Mouse (Mus musculus) macrophage (primary cell): ENCODE data around the gene Sytl3. TPM values are rescaled to one million over a fixed set of nuclear protein-coding genes. Genes with fewer than 3 reads are reported as not detected.
"Not testable (repeated sequence)": the region's sequence is repeated elsewhere in the genome, so short reads cannot be mapped to it uniquely, and the experiment has no call there.

ENCODE experiments used
- H3K27ac ChIP-seq: fragments of 350-480 bp; formaldehyde crosslinking; 2 replicates; pipeline ENCODE4 v1.9.0; 2021
- H3K36me3 ChIP-seq: fragments of 350-480 bp; formaldehyde crosslinking; 2 replicates; pipeline ENCODE4 v1.9.0; 2021; ENCODE audit errors: inconsistent target
- H3K4me3 ChIP-seq: fragments of 350-480 bp; formaldehyde crosslinking; 2 replicates; pipeline ENCODE4 v1.9.0; 2021; ENCODE audit errors: inconsistent target
- H3K79me2 ChIP-seq: fragments of 350-480 bp; formaldehyde crosslinking; 2 replicates; pipeline ENCODE4 v1.9.0; 2021; ENCODE audit errors: inconsistent target
- WGBS: methylation state at CpG from one replicate; pipeline ENCODE4 v1.1.7; 2026; ENCODE audit warnings: inconsistent platforms; ENCODE audit not compliant: missing documents; 5-methylcytosine and 5-hydroxymethylcytosine counted together
- polyA plus RNA-seq: library from polyadenylated mRNA; stranded (reverse); fragments of 250-400 nt; gene quantifications from 3 replicates; pipeline ENCODE4 v1.2.4, GENCODE M21; 2018; ENCODE audit warnings: inconsistent platforms

Sytl3 gene
- polyA plus RNA-seq, 1 experiment from 2014 or later = 0.23 TPM

DNA sequence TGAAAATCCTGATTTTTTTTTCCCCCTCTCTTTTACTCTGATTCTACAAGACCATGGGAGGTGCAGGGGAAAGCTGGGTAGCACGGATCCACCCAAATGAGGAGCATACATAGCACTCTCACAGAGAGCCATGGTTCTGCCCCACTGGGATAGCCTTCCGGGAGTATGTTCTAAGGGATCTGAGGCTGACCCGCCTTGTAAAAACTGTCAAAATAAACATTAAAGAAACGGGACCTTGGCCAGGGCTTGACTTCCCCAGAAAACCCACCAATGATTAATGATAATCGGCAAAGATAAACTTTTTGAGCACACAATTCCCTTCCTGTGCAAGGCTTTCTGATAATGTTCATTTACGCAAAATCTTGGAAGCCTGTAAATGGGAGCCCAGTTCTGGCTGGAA lies 1.7 kb downstream of the Sytl3 start:
- not testable (repeated sequence) for H3K36me3 ChIP-seq, H3K27ac ChIP-seq, H3K79me2 ChIP-seq, H3K4me3 ChIP-seq
- WGBS = 100% methylated on average over 2 of the region's 6 CpGs

GRCm38 (mm10) chr17:6661093-6661816 lies 2.4 kb downstream of the Sytl3 start:
- H3K4me3 ChIP-seq, H3K79me2 ChIP-seq, H3K27ac ChIP-seq, H3K36me3 ChIP-seq: not testable (repeated sequence)
- WGBS = 28% methylated on average over 3 of the region's 11 CpGs

DNA sequence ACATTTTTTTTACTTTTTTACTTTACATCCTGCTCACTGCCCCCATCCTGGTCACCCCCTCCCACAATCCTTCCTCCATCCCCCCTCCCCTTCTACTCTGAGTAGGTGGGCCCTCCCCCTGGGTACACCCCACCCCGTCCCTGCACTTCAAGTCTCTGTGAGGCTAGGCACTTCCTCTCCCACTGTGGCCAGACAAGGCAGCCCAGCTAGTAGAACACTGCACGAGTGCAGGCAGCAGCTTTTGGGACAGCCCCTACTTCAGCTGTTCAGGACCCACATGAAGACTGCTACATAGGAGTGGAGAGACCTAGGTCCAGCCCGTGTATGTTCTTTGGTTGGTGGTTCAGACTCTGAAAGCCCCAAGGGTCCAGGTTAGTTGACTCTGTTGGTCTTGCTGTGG lies 3.9 kb downstream of the Sytl3 start:
- H3K36me3 ChIP-seq, H3K79me2 ChIP-seq, H3K27ac ChIP-seq, H3K4me3 ChIP-seq: not testable (repeated sequence)
- WGBS = no CpG with 5 or more reads among the region's 3 CpGs

DNA sequence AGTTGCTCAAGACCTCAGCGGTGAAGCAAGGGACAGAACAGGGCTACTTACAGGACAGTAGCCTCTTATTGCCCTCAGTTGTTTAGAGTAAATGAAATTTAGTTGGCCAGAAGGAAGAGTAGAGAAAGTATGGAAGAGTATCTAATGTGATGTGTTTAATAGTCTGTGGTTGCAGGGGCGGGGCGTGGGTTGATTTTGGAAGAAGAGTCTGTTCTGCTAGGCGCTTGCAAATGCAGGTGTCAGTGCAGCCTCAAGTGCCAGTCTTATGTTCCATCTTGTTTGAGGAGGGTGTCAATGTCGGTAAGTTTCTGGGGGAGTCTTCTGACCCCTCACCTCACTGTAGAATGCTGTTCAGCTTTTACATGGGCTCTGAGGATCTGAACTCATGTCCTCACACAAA lies 6.5 kb downstream of the Sytl3 start:
- not testable (repeated sequence) for H3K4me3 ChIP-seq, H3K27ac ChIP-seq, H3K36me3 ChIP-seq, H3K79me2 ChIP-seq
- 100% methylated on average over 3 of the region's 5 CpGs for WGBS

DNA sequence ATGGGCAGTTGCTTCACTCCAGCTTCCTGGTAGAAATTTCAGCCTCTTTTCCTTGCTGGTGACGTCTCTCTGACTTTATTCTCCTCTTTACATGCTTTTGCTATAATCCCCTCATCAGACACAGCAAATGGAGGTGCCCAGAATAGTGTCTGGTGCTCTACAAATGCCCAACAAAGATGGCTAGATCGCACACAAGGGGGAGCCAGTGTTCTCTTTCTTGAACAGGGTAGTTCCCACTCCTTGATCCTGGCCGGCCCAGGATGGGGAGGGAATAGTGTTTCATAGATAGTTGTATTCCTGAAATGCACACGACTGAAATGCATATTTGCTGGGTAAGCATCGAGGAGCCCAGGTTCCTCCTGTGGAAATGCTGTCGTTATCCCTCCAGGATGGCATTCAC lies 9.6 kb downstream of the Sytl3 start:
- H3K36me3 ChIP-seq, H3K4me3 ChIP-seq, H3K79me2 ChIP-seq, H3K27ac ChIP-seq: not testable (repeated sequence)
- no CpG with 5 or more reads among the region's 6 CpGs for WGBS

- not testable (repeated sequence) for H3K4me3 ChIP-seq, H3K27ac ChIP-seq, H3K36me3 ChIP-seq, H3K79me2 ChIP-seq
- 100% methylated on average over 1 of the region's 5 CpGs for WGBS
Observed at GRCm38 (mm10) chr17:6674297-6674696, 15.4 kb downstream of the Sytl3 start.

DNA sequence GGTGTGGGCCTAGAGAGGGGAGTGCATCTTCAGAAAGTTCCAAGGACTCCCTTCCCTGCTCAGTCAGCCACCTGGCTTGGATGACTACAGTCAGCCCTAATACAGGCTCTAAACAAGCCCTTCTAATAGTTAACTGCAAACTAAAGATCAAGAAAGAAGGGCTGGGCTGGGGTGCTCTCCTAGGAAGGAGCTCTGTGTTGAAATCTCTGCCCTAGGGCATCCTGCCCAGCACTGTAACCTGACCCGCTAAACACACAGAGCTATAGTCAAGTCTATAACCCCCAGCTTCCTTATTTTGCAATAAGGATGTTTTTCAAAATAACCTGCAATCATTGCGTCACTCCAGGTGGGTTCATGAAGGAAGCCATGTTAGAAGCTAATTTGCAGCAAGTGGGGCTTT lies 19.2 kb downstream of the Sytl3 start:
- H3K36me3 ChIP-seq, H3K27ac ChIP-seq, H3K79me2 ChIP-seq, H3K4me3 ChIP-seq: not testable (repeated sequence)
- WGBS = no CpG with 5 or more reads among the region's 2 CpGs

DNA sequence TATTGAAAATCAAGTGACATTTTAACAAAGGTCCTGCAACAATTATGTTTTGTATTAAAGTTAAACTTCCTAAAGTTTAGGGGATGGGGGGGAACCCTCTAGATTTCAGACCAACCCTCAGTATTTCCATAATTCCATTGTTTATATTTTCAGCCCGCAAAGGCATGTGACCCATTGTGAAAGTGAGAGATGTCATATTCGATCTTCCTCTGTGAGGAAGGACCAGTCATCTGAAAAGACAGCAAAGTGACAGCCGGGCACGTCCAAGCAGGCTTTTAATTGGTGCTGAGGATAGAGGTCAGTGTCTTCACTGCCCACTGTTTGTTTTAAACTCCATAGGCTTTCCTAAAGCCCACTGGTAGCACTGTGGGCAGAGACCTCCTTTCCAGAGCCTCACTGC lies 22.8 kb downstream of the Sytl3 start:
- H3K36me3 ChIP-seq, H3K4me3 ChIP-seq, H3K27ac ChIP-seq, H3K79me2 ChIP-seq: not testable (repeated sequence)
- 79% methylated on average over 4 of the region's 4 CpGs for WGBS

- WGBS = no CpG with 5 or more reads among the region's 5 CpGs
- not testable (repeated sequence) for H3K79me2 ChIP-seq, H3K27ac ChIP-seq, H3K36me3 ChIP-seq, H3K4me3 ChIP-seq
Observed at GRCm38 (mm10) chr17:6683702-6684101, 24.8 kb downstream of the Sytl3 start.

DNA sequence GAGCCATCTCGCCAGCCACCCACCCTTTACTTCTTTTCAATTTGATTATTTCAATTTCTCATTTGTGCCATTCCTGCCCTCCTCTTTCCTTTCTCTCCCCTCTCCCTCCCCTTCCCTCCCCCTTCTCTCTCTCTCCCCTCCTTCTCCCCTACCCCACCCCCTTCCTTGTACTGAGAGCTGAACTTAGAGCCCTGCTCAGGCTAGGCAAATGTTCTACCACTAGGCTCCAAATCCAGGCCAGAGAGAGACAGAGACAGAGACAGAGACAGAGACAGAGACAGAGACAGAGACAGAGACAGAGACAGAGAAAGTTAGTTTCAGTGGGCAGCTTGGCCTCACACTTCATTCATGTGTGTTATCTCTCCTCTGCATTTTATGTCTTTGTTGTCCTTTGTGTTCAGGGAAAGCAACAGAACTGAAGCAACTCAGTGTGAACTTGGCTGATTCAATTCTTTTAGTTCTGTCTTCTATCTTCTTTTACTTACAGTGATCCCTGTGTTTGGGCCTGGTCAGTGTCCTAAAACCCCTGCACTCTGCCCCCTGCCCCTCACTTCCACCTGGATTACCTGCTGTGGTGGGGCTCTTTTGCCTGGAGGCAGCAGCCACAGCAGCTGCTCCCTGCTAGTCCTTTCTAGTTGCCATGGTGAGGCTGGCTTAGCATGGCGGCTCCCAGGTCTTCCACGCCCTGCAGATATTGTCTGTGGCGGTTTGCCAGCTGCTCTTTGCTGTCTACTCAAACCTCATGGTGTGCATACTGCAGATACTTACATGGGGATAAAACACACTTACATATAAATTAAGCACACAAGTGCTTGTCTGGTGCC lies 25.8 kb downstream of the Sytl3 start:
- H3K4me3 ChIP-seq, H3K79me2 ChIP-seq, H3K36me3 ChIP-seq, H3K27ac ChIP-seq: not testable (repeated sequence)
- WGBS = no CpG with 5 or more reads among the region's 4 CpGs

DNA sequence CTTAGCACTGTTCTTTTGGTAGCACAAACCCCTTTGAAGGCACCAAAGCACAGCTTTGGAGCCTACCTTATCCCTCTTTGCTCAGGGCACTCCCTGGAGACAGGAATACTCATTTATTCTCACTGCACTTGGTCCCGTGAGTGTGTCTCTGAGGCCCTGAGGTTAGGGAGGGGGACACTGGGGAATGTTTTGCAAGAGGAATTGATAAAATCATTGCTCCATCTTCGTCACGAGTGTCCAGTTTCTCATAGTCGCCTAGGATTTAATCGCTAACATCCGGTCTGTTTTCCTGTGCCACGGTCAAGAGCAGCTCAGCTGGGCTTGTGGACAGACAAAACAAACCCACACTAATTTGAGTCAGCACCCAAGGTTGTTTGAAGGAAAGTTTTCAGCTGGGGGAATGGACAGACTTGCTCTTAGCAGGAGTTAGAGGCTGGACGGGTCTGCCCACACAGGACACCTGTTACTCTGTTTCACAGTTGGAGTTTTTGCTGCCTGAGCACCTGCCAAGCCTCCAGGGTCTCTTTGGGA lies 26.5 kb downstream of the Sytl3 start:
- not testable (repeated sequence) for H3K79me2 ChIP-seq, H3K4me3 ChIP-seq, H3K36me3 ChIP-seq, H3K27ac ChIP-seq
- WGBS = no CpG with 5 or more reads among the region's 8 CpGs

DNA sequence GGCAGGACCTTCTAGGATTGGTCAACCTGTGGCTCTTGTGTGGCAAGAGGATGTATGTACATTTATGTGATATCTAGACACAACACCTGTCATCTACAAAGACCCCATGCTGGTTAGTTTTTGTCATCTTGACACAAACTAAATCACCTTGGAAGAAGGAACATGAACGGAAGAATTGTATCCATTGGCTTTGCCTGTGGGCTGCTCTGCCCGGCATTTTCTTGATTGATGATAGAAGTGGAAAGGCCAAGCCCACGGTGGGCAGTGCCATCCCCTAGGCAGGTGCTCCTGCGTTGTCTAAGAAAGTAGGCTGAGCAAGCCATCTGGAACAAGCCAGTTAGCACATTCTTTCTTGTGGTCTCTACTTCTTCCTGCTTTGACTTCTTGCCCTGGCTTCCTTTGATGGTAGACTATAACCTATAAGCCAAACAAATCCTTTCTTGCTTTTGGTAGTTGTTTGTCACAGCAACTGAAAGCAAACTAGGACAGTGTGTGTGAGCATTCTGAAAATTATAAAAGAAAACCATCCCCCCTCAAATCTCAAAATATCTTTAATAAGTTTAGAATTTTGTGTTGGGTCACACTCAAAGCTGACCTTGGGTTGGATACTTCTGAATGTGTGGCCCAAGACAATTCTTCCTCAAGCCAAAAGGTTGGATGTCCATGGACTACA lies 27.5 kb downstream of the Sytl3 start:
- no CpG with 5 or more reads among the region's 4 CpGs for WGBS

DNA sequence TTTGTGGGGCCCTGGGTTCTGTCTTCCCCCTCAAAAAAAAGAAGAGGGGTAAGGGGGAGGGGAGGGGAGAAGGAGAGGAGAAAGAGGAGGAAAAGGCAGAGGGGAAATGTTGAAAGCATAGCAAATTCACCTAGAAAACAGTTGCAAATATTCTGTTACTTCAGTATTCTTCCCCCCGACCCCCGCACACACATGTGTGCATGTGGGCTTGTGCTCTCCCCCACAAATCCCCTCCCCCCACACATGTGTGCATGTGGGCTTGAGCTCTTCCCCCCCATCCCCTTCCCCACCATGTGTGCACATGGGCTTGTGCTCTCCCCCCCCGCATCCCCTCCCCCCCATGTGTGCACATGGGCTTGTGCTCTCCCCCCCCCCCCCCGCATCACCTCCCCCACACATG lies 30.5 kb downstream of the Sytl3 start:
- not testable (repeated sequence) for H3K4me3 ChIP-seq
- WGBS = 100% methylated on average over 1 of the region's 4 CpGs

More for the DNA sequence above, 27.5 kb downstream of the Sytl3 start:
- H3K79me2 ChIP-seq, H3K27ac ChIP-seq, H3K4me3 ChIP-seq, H3K36me3 ChIP-seq: not testable (repeated sequence)

DNA sequence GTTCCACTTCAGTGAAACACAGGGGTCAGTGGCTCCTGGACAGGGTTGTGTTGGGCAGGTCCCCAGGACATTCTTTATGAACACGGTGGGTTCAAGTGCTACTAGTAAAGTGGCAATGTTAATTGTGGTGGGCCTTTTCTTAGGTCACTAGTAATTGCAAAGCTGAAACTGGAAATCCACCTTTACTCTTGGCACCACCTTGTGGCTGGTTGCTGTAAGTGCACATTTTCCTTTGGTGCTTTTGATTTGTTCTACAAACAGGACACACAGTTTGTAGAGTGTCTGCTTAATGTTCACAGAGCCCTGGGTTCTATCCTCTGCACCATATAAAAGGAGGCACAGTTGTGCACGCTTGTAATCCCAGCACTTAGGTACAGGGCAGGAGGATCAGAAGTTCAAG lies 32.7 kb downstream of the Sytl3 start:
- not testable (repeated sequence) for H3K4me3 ChIP-seq, H3K36me3 ChIP-seq, H3K79me2 ChIP-seq, H3K27ac ChIP-seq
- WGBS = 3% methylated on average over 2 of the region's 2 CpGs

More for the DNA sequence above, 30.5 kb downstream of the Sytl3 start:
- not testable (repeated sequence) for H3K36me3 ChIP-seq, H3K79me2 ChIP-seq, H3K27ac ChIP-seq

DNA sequence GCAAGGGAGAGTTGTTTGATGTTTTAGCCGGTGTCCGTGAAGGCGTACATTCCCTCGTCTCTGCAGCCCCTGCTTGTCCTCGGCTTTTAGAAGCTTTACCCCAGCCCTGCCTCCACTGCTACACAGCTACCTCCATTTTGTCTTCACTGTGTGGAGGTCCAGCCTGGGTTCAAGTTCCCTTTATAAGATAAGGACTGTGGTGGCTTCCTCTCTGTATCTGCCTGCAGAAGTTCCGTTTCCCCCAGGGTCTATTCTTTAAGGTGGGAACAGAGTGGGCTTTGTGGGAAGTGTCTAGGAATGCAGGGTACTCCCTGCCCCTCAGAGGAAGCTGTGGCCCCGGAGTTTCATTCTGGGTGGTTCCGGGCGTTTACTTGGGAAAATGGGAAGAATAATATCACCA lies 36.8 kb downstream of the Sytl3 start:
- not testable (repeated sequence) for H3K36me3 ChIP-seq, H3K4me3 ChIP-seq, H3K79me2 ChIP-seq, H3K27ac ChIP-seq
- WGBS = no CpG with 5 or more reads among the region's 9 CpGs
